Mouse (Mus musculus): ENCODE results near the gene Katnal1. TPM values are rescaled to one million over a fixed set of nuclear protein-coding genes. Genes with fewer than 3 reads are reported as not detected.
A peak's percentile ranks its signal among the peaks of the same experiment; 100 is the strongest.

The Katnal1 gene
- polyA plus RNA-seq, 1 experiment from 2014 or later = 11.0 TPM

- no peak overlapping the region for H3K4me3 ChIP-seq (replicated peaks; ENCODE audit: low read length)
- WGBS = 42% methylated on average over 9 of the region's 9 CpGs
- no peak overlapping the region for H3K4me2 ChIP-seq (ENCODE audit: low read depth, low read length)
- H3K9me3 ChIP-seq (replicated peaks; ENCODE audit: control insufficient read depth, low read length) = no peaks in the 10 kb centered on the region
- no peak for ATAC-seq (ENCODE audit: insufficient read depth, low FRiP score)
- no peak overlapping the region for H3K27ac ChIP-seq (ENCODE audit: low read length)
- H3K4me1 ChIP-seq (ENCODE audit: control insufficient read depth, insufficient read depth, low read length) = peaks cover 28% of the 10 kb centered on the region
- H3K27me3 ChIP-seq (ENCODE audit: control insufficient read depth, insufficient read depth, low read length) = no peaks in the 10 kb centered on the region
- no peak overlapping the region for H3K9ac ChIP-seq (ENCODE audit: low read length)
- no peaks in the 10 kb centered on the region for H3K36me3 ChIP-seq (ENCODE audit: control insufficient read depth, insufficient read depth, low read length)
Observed at GRCm38 (mm10) chr5:148958355-148958754, 29.2 kb upstream of the Katnal1 start.

- Histone ChIP-seq H3K36me3 (ENCODE audit: control insufficient read depth, insufficient read depth, low read length) (no peaks in the 10 kb centered on the region), H3K4me2 (ENCODE audit: low read depth, low read length) (0 out of 2 replicates have a peak overlapping the region, but pooled peaks have one; percentile 11), H3K4me1 (ENCODE audit: control insufficient read depth, insufficient read depth, low read length) (peaks cover 28% of the 10 kb centered on the region), H3K4me3 (replicated peaks; ENCODE audit: low read length) (no peak overlapping the region), H3K27me3 (ENCODE audit: control insufficient read depth, insufficient read depth, low read length) (no peaks in the 10 kb centered on the region), H3K9ac (ENCODE audit: low read length) (0 out of 2 replicates have a peak overlapping the region, but pooled peaks have one; percentile 14), H3K27ac (ENCODE audit: low read length) (peak overlapping the region; percentile 72), H3K9me3 (replicated peaks; ENCODE audit: control insufficient read depth, low read length) (no peaks in the 10 kb centered on the region)
- WGBS = 29% methylated on average over 9 of the region's 9 CpGs
- peak; percentile 32 for ATAC-seq (ENCODE audit: insufficient read depth, low FRiP score)
Observed at GRCm38 (mm10) chr5:148956898-148957535, 27.9 kb upstream of the Katnal1 start.

DNA sequence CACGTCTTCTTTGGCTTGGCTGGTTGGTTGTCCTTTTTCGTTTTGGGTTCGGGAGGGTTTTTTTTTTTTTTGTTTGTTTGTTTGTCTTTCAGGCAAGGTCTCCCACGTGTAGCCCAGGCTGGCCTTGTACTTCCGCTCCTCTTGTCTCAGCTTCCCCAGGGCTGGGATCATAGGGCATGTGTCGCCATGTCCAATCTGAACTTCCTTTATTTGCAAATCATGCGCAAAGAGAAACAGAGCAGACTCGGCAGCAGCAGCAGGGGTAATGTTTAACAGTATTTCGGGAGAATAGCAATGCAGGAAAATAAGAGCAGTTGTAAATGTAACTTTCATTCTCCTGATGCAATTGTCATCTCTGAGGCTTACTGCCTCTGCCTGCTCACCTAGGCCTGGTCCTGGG lies 27.0 kb upstream of the Katnal1 start:
- H3K9me3 ChIP-seq (replicated peaks; ENCODE audit: control insufficient read depth, low read length) = no peaks in the 10 kb centered on the region
- H3K36me3 ChIP-seq (ENCODE audit: control insufficient read depth, insufficient read depth, low read length) = no peaks in the 10 kb centered on the region
- H3K9ac ChIP-seq (ENCODE audit: low read length) = no peak overlapping the region
- H3K27ac ChIP-seq (ENCODE audit: low read length) = peak overlapping the region; percentile 68
- no peak overlapping the region for H3K4me3 ChIP-seq (replicated peaks; ENCODE audit: low read length)
- WGBS = 69% methylated on average over 9 of the region's 9 CpGs
- ATAC-seq (ENCODE audit: insufficient read depth, low FRiP score) = no peak
- H3K27me3 ChIP-seq (ENCODE audit: control insufficient read depth, insufficient read depth, low read length) = no peaks in the 10 kb centered on the region
- H3K4me2 ChIP-seq (ENCODE audit: low read depth, low read length) = no peak overlapping the region
- peaks cover 28% of the 10 kb centered on the region for H3K4me1 ChIP-seq (ENCODE audit: control insufficient read depth, insufficient read depth, low read length)

- Histone ChIP-seq H3K27ac (ENCODE audit: low read length) (no peak overlapping the region), H3K36me3 (ENCODE audit: control insufficient read depth, insufficient read depth, low read length) (no peaks in the 10 kb centered on the region), H3K9ac (ENCODE audit: low read length) (no peak overlapping the region), H3K4me2 (ENCODE audit: low read depth, low read length) (no peak overlapping the region), H3K27me3 (ENCODE audit: control insufficient read depth, insufficient read depth, low read length) (no peaks in the 10 kb centered on the region), H3K9me3 (replicated peaks; ENCODE audit: control insufficient read depth, low read length) (no peaks in the 10 kb centered on the region), H3K4me3 (replicated peaks; ENCODE audit: low read length) (no peak overlapping the region), H3K4me1 (ENCODE audit: control insufficient read depth, insufficient read depth, low read length) (peaks cover 28% of the 10 kb centered on the region)
- no peak for ATAC-seq (ENCODE audit: insufficient read depth, low FRiP score)
- 85% methylated on average over 6 of the region's 6 CpGs for WGBS
Observed at GRCm38 (mm10) chr5:148955575-148955974, 26.5 kb upstream of the Katnal1 start.

DNA sequence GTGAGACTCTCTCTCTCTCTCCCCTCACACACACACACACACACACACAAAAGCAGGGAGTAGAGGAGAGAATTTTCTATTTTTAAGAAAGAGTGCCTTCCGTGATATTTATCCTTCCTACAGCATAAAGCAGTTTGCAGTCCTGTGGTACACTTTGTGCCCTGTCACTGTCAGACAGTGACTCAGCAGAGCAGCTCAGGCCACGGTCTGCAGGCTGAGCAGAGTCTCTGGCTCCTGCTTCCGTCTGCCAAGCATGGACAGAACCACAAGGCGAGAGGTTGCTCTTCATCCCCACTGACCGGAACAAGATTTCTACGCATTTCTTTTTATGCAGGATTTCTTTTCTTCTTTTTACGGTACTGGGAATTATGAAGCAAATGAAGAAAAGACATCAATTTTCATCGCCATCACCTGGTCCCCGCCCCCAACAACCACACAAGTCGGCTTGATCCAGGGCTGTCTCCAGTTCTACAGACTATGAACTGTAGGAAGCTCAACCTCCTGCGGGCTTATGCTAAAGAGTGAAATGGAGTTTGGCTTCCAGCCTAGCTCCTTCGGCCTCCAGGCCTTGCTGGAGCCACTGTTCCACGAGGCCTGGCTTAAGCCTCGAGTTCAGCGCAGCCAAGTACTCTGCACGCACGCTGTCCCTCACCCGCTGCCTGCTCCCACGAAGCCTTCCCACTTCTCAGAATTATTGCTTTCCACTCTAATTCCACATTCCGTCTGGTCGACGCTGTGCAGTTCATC lies 25.4 kb upstream of the Katnal1 start:
- H3K27me3 ChIP-seq (ENCODE audit: control insufficient read depth, insufficient read depth, low read length) = no peaks in the 10 kb centered on the region
- 75% methylated on average over 22 of the region's 22 CpGs for WGBS
- no peak overlapping the region for H3K4me3 ChIP-seq (replicated peaks; ENCODE audit: low read length)
- no peaks in the 10 kb centered on the region for H3K9me3 ChIP-seq (replicated peaks; ENCODE audit: control insufficient read depth, low read length)
- H3K27ac ChIP-seq (ENCODE audit: low read length) = no peak overlapping the region
- peaks cover 23% of the 10 kb centered on the region for H3K4me1 ChIP-seq (ENCODE audit: control insufficient read depth, insufficient read depth, low read length)
- H3K36me3 ChIP-seq (ENCODE audit: control insufficient read depth, insufficient read depth, low read length) = no peaks in the 10 kb centered on the region
- no peak for ATAC-seq (ENCODE audit: insufficient read depth, low FRiP score)
- H3K9ac ChIP-seq (ENCODE audit: low read length) = no peak overlapping the region
- H3K4me2 ChIP-seq (ENCODE audit: low read depth, low read length) = no peak overlapping the region

DNA sequence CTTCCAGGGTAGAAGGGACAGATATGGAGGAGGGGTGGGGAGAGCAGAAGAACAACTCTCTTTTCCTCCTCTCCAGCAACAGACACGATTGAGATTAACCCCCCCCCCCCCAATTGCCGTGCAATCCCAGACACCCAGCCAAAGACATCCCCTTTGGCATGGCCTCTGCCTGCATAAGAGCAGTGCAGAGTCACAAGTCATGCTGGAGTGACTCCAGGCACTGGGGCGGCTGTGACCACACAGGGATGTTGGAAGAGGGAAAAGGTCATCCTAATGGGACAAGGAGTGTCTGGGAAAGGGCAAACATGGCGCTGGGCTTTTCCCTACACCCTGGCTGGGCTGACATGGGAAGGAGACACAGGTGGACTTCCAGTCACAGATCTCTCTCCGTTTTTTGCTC lies 24.0 kb upstream of the Katnal1 start:
- no peaks in the 10 kb centered on the region for H3K27me3 ChIP-seq (ENCODE audit: control insufficient read depth, insufficient read depth, low read length)
- 70% methylated on average over 5 of the region's 5 CpGs for WGBS
- ATAC-seq (ENCODE audit: insufficient read depth, low FRiP score) = no peak

DNA sequence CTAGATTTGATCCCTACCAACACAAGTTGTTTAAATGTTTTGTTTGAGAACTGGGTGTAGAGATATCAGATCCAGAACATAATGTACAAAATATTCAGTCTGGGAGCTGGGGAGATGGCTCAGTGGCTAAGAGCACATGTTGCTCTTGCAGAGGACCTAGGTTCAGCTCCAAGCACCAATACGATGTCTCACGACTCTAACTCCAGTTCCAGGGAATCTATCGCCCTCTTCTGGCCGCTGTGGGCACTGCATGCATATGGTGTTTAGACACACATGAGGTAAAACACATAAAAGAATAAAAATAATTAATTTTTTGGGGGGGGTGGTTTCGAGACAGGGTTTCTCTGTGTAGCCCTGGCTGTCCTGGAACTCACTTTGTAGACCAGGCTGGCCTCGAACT lies 23.3 kb upstream of the Katnal1 start:
- Histone ChIP-seq H3K27me3 (ENCODE audit: control insufficient read depth, insufficient read depth, low read length) (no peaks in the 10 kb centered on the region), H3K9ac (ENCODE audit: low read length) (no peak overlapping the region), H3K4me3 (replicated peaks; ENCODE audit: low read length) (no peak overlapping the region), H3K36me3 (ENCODE audit: control insufficient read depth, insufficient read depth, low read length) (no peaks in the 10 kb centered on the region), H3K27ac (ENCODE audit: low read length) (no peak overlapping the region), H3K4me1 (ENCODE audit: control insufficient read depth, insufficient read depth, low read length) (peaks cover 13% of the 10 kb centered on the region), H3K9me3 (replicated peaks; ENCODE audit: control insufficient read depth, low read length) (no peaks in the 10 kb centered on the region), H3K4me2 (ENCODE audit: low read depth, low read length) (no peak overlapping the region)
- ATAC-seq (ENCODE audit: insufficient read depth, low FRiP score) = no peak
- WGBS = 52% methylated on average over 6 of the region's 6 CpGs

More for the DNA sequence above, 24.0 kb upstream of the Katnal1 start:
- no peak overlapping the region for H3K27ac ChIP-seq (ENCODE audit: low read length)
- H3K4me2 ChIP-seq (ENCODE audit: low read depth, low read length) = no peak overlapping the region
- no peaks in the 10 kb centered on the region for H3K9me3 ChIP-seq (replicated peaks; ENCODE audit: control insufficient read depth, low read length)
- H3K4me1 ChIP-seq (ENCODE audit: control insufficient read depth, insufficient read depth, low read length) = peaks cover 15% of the 10 kb centered on the region
- no peaks in the 10 kb centered on the region for H3K36me3 ChIP-seq (ENCODE audit: control insufficient read depth, insufficient read depth, low read length)
- H3K4me3 ChIP-seq (replicated peaks; ENCODE audit: low read length) = no peak overlapping the region
- no peak overlapping the region for H3K9ac ChIP-seq (ENCODE audit: low read length)

DNA sequence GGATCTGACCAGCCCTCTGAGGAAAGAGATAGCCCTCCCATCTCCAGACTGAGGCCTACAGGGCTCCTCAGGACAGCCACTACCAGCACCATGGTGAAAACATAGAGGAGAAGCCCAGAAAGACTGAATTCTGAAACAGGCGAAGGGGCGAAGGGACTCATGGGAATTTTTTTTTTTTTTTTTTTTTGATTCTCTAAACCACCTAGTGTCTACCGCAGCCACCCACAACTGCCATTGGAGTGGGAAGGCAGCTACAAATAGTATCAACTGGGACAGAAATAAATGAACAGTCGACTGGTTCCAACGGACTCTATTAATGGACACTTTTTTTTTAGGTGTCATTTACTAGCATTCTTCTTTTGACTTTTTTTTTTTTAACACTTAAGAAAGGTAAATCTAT lies 22.2 kb upstream of the Katnal1 start:
- H3K36me3 ChIP-seq (ENCODE audit: control insufficient read depth, insufficient read depth, low read length) = no peaks in the 10 kb centered on the region
- H3K27ac ChIP-seq (ENCODE audit: low read length) = no peak overlapping the region
- no peak overlapping the region for H3K4me3 ChIP-seq (replicated peaks; ENCODE audit: low read length)
- 0 out of 2 replicates have a peak, but pooled peaks cover 5% of the 10 kb centered on the region for H3K4me1 ChIP-seq (ENCODE audit: control insufficient read depth, insufficient read depth, low read length)
- 0 out of 2 replicates have a peak, but pooled peaks cover 2% of the 10 kb centered on the region for H3K9me3 ChIP-seq (replicated peaks; ENCODE audit: control insufficient read depth, low read length)
- no peaks in the 10 kb centered on the region for H3K27me3 ChIP-seq (ENCODE audit: control insufficient read depth, insufficient read depth, low read length)
- 83% methylated on average over 5 of the region's 5 CpGs for WGBS
- no peak overlapping the region for H3K4me2 ChIP-seq (ENCODE audit: low read depth, low read length)
- no peak for ATAC-seq (ENCODE audit: insufficient read depth, low FRiP score)
- no peak overlapping the region for H3K9ac ChIP-seq (ENCODE audit: low read length)

DNA sequence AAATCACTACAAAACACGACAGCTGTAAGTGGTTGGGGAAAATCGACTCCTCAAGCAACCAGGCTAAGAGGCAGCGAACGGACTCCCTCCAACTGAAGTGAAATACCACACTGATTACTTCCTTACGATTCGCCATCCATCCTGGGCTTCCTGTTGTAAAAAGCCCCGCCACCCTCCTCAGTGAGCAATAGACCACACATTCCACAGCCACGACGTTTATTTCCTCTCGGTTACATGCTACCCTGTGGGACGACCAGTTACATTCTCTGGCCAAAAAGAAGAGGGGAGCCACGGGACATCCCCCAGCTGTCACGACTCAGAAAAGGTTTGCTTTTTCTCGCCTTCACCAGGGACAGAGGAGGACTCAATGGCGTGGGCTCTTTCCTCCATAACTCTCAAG lies 20.9 kb upstream of the Katnal1 start:
- H3K27me3 ChIP-seq (ENCODE audit: control insufficient read depth, insufficient read depth, low read length) = no peaks in the 10 kb centered on the region
- H3K4me3 ChIP-seq (replicated peaks; ENCODE audit: low read length) = no peak overlapping the region
- no peak overlapping the region for H3K4me2 ChIP-seq (ENCODE audit: low read depth, low read length)
- no peaks in the 10 kb centered on the region for H3K36me3 ChIP-seq (ENCODE audit: control insufficient read depth, insufficient read depth, low read length)
- 34% methylated on average over 15 of the region's 15 CpGs for WGBS
- 0 out of 2 replicates have a peak, but pooled peaks cover 2% of the 10 kb centered on the region for H3K9me3 ChIP-seq (replicated peaks; ENCODE audit: control insufficient read depth, low read length)
- ATAC-seq (ENCODE audit: insufficient read depth, low FRiP score) = no peak
- H3K4me1 ChIP-seq (ENCODE audit: control insufficient read depth, insufficient read depth, low read length) = 0 out of 2 replicates have a peak, but pooled peaks cover 4% of the 10 kb centered on the region
- H3K27ac ChIP-seq (ENCODE audit: low read length) = no peak overlapping the region
- H3K9ac ChIP-seq (ENCODE audit: low read length) = no peak overlapping the region

Measured in stomach, embryonic 16.5 days (tissue).